Mouse (Mus musculus) liver, postnatal 0 days (tissue): Measurements from ENCODE around the gene Tk1. TPM values are rescaled to one million over a fixed set of nuclear protein-coding genes. Genes with fewer than 3 reads are reported as not detected.

ENCODE experiments used
- ATAC-seq: fragments of 200-750 bp; cut with Nextera tagmentation; 2 replicates; pipeline ENCODE4 v1.8.0; 2017; ENCODE audit warnings: mild to moderate bottlenecking, moderate library complexity
- DNase-seq: peaks from one replicate; pipeline ENCODE4 v3.0.0-alpha.2; 2016
- H3K27ac ChIP-seq: fragments of 300-500 bp; sonication (generic); 2 replicates; pipeline ENCODE4 v1.5.1; 2014; ENCODE audit warnings: antibody characterized with exemption, moderate library complexity, mild to moderate bottlenecking, low read depth
- H3K27me3 ChIP-seq: fragments of 300-500 bp; sonication (generic); 2 replicates; pipeline ENCODE4 v1.6.1; 2014; ENCODE audit warnings: low read length, control low read depth, mixed read lengths; ENCODE audit not compliant: insufficient read depth
- H3K36me3 ChIP-seq: fragments of 300-500 bp; sonication (generic); replicated peaks from 2 replicates; pipeline ENCODE4 v1.6.1; 2014; ENCODE audit warnings: mild to moderate bottlenecking, control low read depth, low read length, moderate library complexity, mixed read lengths; ENCODE audit not compliant: insufficient read depth
- H3K4me1 ChIP-seq: fragments of 300-500 bp; sonication (generic); 2 replicates; pipeline ENCODE4 v1.6.1; 2014; ENCODE audit warnings: antibody characterized with exemption, mild to moderate bottlenecking, control low read depth; ENCODE audit not compliant: insufficient read depth
- H3K4me2 ChIP-seq: fragments of 300-500 bp; sonication (generic); 2 replicates; pipeline ENCODE4 v1.6.1; 2014; ENCODE audit warnings: low read depth, mild to moderate bottlenecking, low read length, moderate library complexity, mixed read lengths
- H3K4me3 ChIP-seq: fragments of 300-500 bp; sonication (generic); 2 replicates; pipeline ENCODE4 v1.5.1; 2014; ENCODE audit warnings: low read depth, low read length
- H3K9ac ChIP-seq: fragments of 300-500 bp; sonication (generic); replicated peaks from 2 replicates; pipeline ENCODE4 v1.6.1; 2014; ENCODE audit warnings: mild to moderate bottlenecking, moderate library complexity
- H3K9me3 ChIP-seq: fragments of 300-500 bp; sonication (generic); 2 replicates; pipeline ENCODE4 v1.6.1; 2016; ENCODE audit warnings: mild to moderate bottlenecking, control low read depth, low read length, mixed read lengths
- CTCF ChIP-seq: sonication (generic); IDR thresholded peaks from 2 replicates; pipeline ENCODE4 v1.5.1; 2016; ENCODE audit warnings: antibody characterized with exemption, low read depth
- EP300 ChIP-seq: IDR thresholded peaks from 2 replicates; pipeline ENCODE4 v1.6.1; 2016; ENCODE audit warnings: antibody characterized with exemption, low read depth, mild to moderate bottlenecking
- WGBS: fragments of 180-500 bp; shearing (Covaris S2); extraction: QIAGEN DNeasy Blood & Tissue Kit; methylation state at CpG from one replicate; pipeline ENCODE4 v1.1.7; 2014; ENCODE audit not compliant: insufficient replicate concordance; 5-methylcytosine and 5-hydroxymethylcytosine counted together
- polyA plus RNA-seq: library from polyadenylated mRNA; unstranded; fragments of >200 nt; fragmentation: Nextera tagmentation; extraction: Ambion mirVana; gene quantifications from 2 replicates; pipeline ENCODE4 v1.2.1, GENCODE M21; 2015

Gene Tk1
- polyA plus RNA-seq, 1 experiment from 2014 or later: 101 TPM

DNA sequence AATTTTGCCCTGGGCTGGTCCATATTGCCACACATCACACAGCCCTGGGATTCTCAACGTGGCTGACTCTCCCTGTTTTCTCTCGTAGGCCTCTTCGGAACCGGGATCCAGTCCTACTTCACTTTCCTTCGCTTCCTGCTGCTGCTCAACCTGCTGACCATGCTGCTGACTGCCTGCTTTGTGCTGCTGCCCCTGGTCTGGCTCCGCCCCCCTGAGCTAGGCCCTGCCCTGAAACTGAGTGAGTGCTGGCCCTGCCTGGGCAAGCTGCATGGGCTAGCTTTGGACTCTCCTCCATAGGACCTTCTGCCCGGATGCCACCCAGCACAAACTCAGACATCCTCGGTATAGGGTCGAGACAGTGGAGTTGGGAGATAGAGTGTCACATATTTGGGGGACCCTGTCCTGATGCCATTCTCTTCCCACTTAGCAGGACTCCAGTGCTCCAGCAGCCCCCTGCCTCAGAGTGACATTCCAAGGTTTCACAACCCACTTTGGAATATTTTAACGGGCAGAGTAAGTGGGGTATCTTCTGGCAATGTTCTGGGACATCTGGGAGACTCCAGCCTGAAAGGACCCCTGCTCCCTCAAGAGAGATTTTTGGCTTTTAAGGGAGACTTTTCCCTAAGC is 42.1 kb downstream of the Tk1 start:
- Histone ChIP-seq H3K9ac (peak overlapping the region; percentile 89), H3K4me1 (peaks cover 11% of the 10 kb centered on the region), H3K4me3 (peak overlapping the region; percentile 82), H3K9me3 (no peaks in the 10 kb centered on the region), H3K4me2 (peak overlapping the region; percentile 97), H3K27me3 (no peaks in the 10 kb centered on the region), H3K36me3 (peaks cover 29% of the 10 kb centered on the region), H3K27ac (peak overlapping the region; percentile 97)
- TF ChIP-seq CTCF (no peak), EP300 (no peak)
- 49% methylated on average over 10 of the region's 10 CpGs for WGBS
- DNase-seq: peak; percentile 78
- no peak for ATAC-seq

- peak overlapping the region; percentile 97 for H3K27ac ChIP-seq
- H3K27me3 ChIP-seq: no peaks in the 10 kb centered on the region
- H3K9ac ChIP-seq: peak overlapping the region; percentile 89
- H3K4me1 ChIP-seq: peaks cover 18% of the 10 kb centered on the region
- peak overlapping the region; percentile 97 for H3K4me2 ChIP-seq
- peak; percentile 86 for DNase-seq
- peak overlapping the region; percentile 82 for H3K4me3 ChIP-seq
- no peaks in the 10 kb centered on the region for H3K9me3 ChIP-seq
- ATAC-seq: no peak
- TF ChIP-seq EP300: no peak
- TF ChIP-seq CTCF: peak; percentile 65
- WGBS: 2% methylated on average over 31 of the region's 31 CpGs
- H3K36me3 ChIP-seq: peaks cover 36% of the 10 kb centered on the region
Observed at GRCm38 (mm10) chr11:117783089-117783488, 42.8 kb downstream of the Tk1 start.

- no peaks in the 10 kb centered on the region for H3K27me3 ChIP-seq
- peaks cover 40% of the 10 kb centered on the region for H3K36me3 ChIP-seq
- peak overlapping the region; percentile 82 for H3K4me3 ChIP-seq
- ATAC-seq (no peak), DNase-seq (no peak)
- peak overlapping the region; percentile 97 for H3K27ac ChIP-seq
- 18% methylated on average over 9 of the region's 9 CpGs for WGBS
- peak overlapping the region; percentile 89 for H3K9ac ChIP-seq
- TF ChIP-seq EP300 (no peak), CTCF (no peak)
- H3K4me1 ChIP-seq: peaks cover 22% of the 10 kb centered on the region
- no peaks in the 10 kb centered on the region for H3K9me3 ChIP-seq
- H3K4me2 ChIP-seq: peak overlapping the region; percentile 97
Observed at GRCm38 (mm10) chr11:117782705-117783034, 43.2 kb downstream of the Tk1 start.

DNA sequence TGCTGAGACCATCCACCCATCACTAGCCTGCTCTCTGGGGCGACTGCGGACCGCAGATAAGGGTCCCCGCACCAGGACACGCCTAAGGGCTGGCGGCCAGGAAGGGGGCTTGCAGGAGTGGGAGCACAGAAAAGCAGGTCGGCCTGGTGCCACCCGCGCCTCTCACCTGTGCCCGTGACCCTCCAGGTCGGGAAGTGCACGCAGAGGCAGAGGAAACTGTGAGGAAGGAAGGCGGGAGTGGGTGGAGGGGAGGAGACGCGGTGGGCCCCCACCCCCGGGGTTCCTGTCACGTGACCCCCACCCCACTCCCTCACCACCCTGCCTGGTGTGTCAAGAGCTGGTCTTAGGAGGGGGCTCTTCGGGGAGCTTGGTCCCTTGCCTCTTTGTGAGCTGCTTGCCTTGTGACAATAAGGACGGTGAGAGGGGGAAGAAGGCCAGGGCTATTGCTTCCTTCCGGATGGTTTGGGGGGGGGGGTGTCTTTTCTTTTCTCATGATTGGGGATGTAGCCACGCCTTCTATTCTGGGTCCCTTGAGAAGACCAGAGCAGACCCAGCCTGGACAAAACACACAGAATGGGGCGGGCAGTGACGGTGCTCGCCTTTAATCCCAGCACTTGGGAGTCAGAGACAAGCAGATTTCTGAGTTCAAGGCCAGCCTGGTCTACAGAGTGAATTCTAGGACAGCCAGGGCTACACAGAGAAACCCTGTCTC is 43.7 kb downstream of the Tk1 start, which contains the start of the genes Tmc8 and Tmc6:
Tmc8 (plus strand) TSS at position 84 of the 712 bp plus-strand sequence.
Tmc6 (minus strand) TSS at position 206 of the 712 bp plus-strand sequence.
- Histone ChIP-seq H3K4me2 (peak within 1 kb of the TSS; percentile 97), H3K27me3 (no peaks in the 10 kb centered on the region), H3K27ac (peak within 1 kb of the TSS; percentile 97), H3K9me3 (no peaks in the 10 kb centered on the region), H3K4me3 (peak within 1 kb of the TSS; percentile 82), H3K4me1 (peaks cover 27% of the 10 kb centered on the region), H3K9ac (peak within 1 kb of the TSS; percentile 89), H3K36me3 (peaks cover 40% of the 10 kb centered on the region)
- 14% methylated on average over 22 of the region's 24 CpGs for WGBS
- TF ChIP-seq CTCF (no peak), EP300 (no peak; the same call in 1 of the 2 replicates)
- DNase-seq (peak; percentile 80), ATAC-seq (peak; percentile 13)

DNA sequence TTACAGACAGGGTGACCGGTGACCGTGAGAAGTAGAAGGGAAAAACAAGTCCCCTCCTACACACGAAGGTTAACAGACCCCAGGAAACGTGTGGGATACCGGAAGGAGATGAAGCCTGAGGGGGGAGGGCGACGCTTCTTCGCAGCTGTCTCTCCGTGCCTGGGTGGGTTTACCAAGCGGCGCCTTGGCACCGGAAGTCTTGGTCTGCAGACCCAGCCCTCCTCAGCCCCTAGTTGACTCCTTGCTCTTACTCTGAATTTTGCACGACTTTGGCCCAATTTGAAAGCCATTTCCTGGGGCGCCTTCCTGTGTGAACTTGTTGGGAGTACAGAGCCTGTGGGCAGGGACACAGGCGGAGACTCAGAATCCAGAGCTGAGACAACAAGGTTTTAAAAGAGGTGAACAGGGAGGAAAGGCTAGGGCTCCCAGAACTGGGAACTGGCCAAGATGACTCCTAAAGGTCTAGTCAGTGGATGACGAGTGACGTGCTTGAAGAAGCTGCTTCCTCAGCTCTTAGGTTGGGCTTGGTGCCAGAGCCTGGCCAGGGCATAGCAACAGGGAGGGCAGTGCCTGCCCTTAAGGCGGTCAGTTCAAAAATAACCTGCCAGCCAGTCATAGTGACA is 44.6 kb downstream of the Tk1 start:
- TF ChIP-seq CTCF (no peak), EP300 (no peak)
- H3K9me3 ChIP-seq: no peaks in the 10 kb centered on the region
- H3K27me3 ChIP-seq: no peaks in the 10 kb centered on the region
- peak overlapping the region; percentile 82 for H3K4me3 ChIP-seq
- H3K9ac ChIP-seq: peak overlapping the region; percentile 89
- peak overlapping the region; percentile 97 for H3K27ac ChIP-seq
- H3K36me3 ChIP-seq: peaks cover 44% of the 10 kb centered on the region
- peak; percentile 18 for ATAC-seq
- peaks cover 30% of the 10 kb centered on the region for H3K4me1 ChIP-seq
- 9% methylated on average over 18 of the region's 18 CpGs for WGBS
- DNase-seq: peak; percentile 79
- peak overlapping the region; percentile 97 for H3K4me2 ChIP-seq

GRCm38 (mm10) chr11:117780582-117781111 is 45.2 kb downstream of the Tk1 start:
- peaks cover 48% of the 10 kb centered on the region for H3K36me3 ChIP-seq
- H3K27me3 ChIP-seq: no peaks in the 10 kb centered on the region
- ATAC-seq (peak; percentile 79), DNase-seq (peak; percentile 95)
- peak overlapping the region; percentile 82 for H3K4me3 ChIP-seq
- peak overlapping the region; percentile 97 for H3K27ac ChIP-seq
- TF ChIP-seq EP300 (peak; percentile 95), CTCF (peak; percentile 50)
- peak overlapping the region; percentile 97 for H3K4me2 ChIP-seq
- 0% methylated on average over 19 of the region's 19 CpGs for WGBS
- H3K9ac ChIP-seq: peak overlapping the region; percentile 89
- H3K9me3 ChIP-seq: no peaks in the 10 kb centered on the region
- peaks cover 30% of the 10 kb centered on the region for H3K4me1 ChIP-seq
